In genomic region chr9:123796174-123796573, GRCm38 (mm10) we compare ENCODE assay signal across 9 mouse cellular contexts. TPM values are rescaled to one million over a fixed set of nuclear protein-coding genes. Genes with fewer than 3 reads are reported as not detected.
A peak's percentile ranks its signal among the peaks of the same experiment; 100 is the strongest.
DNase-seq lines count a peak whose midpoint lies in the region; ATAC-seq and TF ChIP-seq lines count a peak whose summit lies in the region.
"Had no signal": no experiment of that assay in that cellular context is flagged by ENCODE, and none has a peak within 500 bp of the region (broad histone marks: within the 10 kb centered on the region; RNA-seq: fewer than 3 reads in every experiment).

No protein-coding gene starts in this region.

- no peaks in the 10 kb centered on the region for H3K4me1 ChIP-seq in hindbrain, embryonic 10.5 days (replicated peaks)
- no peaks in the 10 kb centered on the region for H3K4me1 ChIP-seq in hindbrain, embryonic 13.5 days (replicated peaks)
- H3K4me1 ChIP-seq in hindbrain, postnatal 0 days (ENCODE audit: insufficient read depth, low read length): no peaks in the 10 kb centered on the region
- no peaks in the 10 kb centered on the region for H3K4me1 ChIP-seq in midbrain, embryonic 14.5 days (ENCODE audit: control insufficient read depth, insufficient read depth, low read length)
- H3K4me1 ChIP-seq in stomach, postnatal 0 days (replicated peaks; ENCODE audit: control insufficient read depth, insufficient read depth): no peaks in the 10 kb centered on the region
- H3K4me1 ChIP-seq: liver, embryonic 15.5 days had no signal

- TF ChIP-seq CTCF in Patski (IDR thresholded peaks at IDR 0.05): peak; percentile 53
- peak; percentile 80 for TF ChIP-seq CTCF in hindbrain, postnatal 0 days (IDR thresholded peaks at IDR 0.05; ENCODE audit: low read depth)
- TF ChIP-seq CTCF in stomach, postnatal 0 days (IDR thresholded peaks at IDR 0.05; ENCODE audit: low read depth): peak; percentile 88

- H3K9me3 ChIP-seq in hindbrain, embryonic 10.5 days: no peaks in the 10 kb centered on the region
- no peaks in the 10 kb centered on the region for H3K9me3 ChIP-seq in hindbrain, embryonic 13.5 days
- no peaks in the 10 kb centered on the region for H3K9me3 ChIP-seq in hindbrain, postnatal 0 days (ENCODE audit: low read length)
- H3K9me3 ChIP-seq in midbrain, embryonic 14.5 days (ENCODE audit: control insufficient read depth, low read length): no peaks in the 10 kb centered on the region
- no peaks in the 10 kb centered on the region for H3K9me3 ChIP-seq in stomach, postnatal 0 days (ENCODE audit: control insufficient read depth, low read length)
- H3K9me3 ChIP-seq: liver, embryonic 15.5 days had no signal

- no peak overlapping the region for H3K27ac ChIP-seq in hindbrain, embryonic 10.5 days
- H3K27ac ChIP-seq in hindbrain, embryonic 13.5 days: no peak overlapping the region
- no peak overlapping the region for H3K27ac ChIP-seq in hindbrain, postnatal 0 days
- H3K27ac ChIP-seq in midbrain, embryonic 14.5 days (replicated peaks; ENCODE audit: low read depth, low read length): no peak overlapping the region
- no peak overlapping the region for H3K27ac ChIP-seq in stomach, postnatal 0 days (replicated peaks)
- H3K27ac ChIP-seq: liver, embryonic 15.5 days had no signal

- POLR2A ChIA-PET in Patski (lab: Charles Lee): interaction anchor here (1.3 kb wide), 1 partner anchor 19 kb away, joined by 3 read pairs; no protein-coding TSS in a partner anchor

- CTCF ChIA-PET in Patski (lab: Charles Lee): interaction anchor here (0.6 to 1.6 kb wide), 3 partner anchors 13 to 171 kb away, joined by 3 read pairs; no protein-coding TSS in a partner anchor

- TF ChIP-seq EP300 in stomach, postnatal 0 days (optimal IDR thresholded peaks at IDR 0.05): no peak

- H3K4me3 ChIP-seq in hindbrain, embryonic 10.5 days: no peak overlapping the region
- no peak overlapping the region for H3K4me3 ChIP-seq in hindbrain, embryonic 13.5 days
- H3K4me3 ChIP-seq in hindbrain, postnatal 0 days (ENCODE audit: low read length): no peak overlapping the region
- H3K4me3 ChIP-seq in midbrain, embryonic 14.5 days (replicated peaks; ENCODE audit: low read depth, low read length): no peak overlapping the region
- no peak overlapping the region for H3K4me3 ChIP-seq in stomach, postnatal 0 days (ENCODE audit: low read depth, low read length)
- H3K4me3 ChIP-seq: liver, embryonic 15.5 days had no signal

- intact Hi-C loops in left cerebral cortex, postnatal 10 days (cut with DNase I): loop anchor here (5.0 kb wide), 2 partner anchors 79 to 159 kb away; partner anchors contain the start of gene Lztfl1

- in situ Hi-C loops in Patski (cut with MboI; ENCODE audit: low pct_unique_long_range_greater_than_20kb): no loop called here

- peak; percentile 37 for DNase-seq in hindbrain, embryonic 10.5 days (ENCODE audit: low spot score)
- DNase-seq in Patski (ENCODE audit: low read depth, low spot score): no peak
- peak; percentile 8 for DNase-seq in embryo, embryonic 11.5 days (ENCODE audit: low read depth, low spot score)
- DNase-seq in hindbrain, postnatal 0 days (ENCODE audit: low spot score): peak; percentile 71
- DNase-seq in left cerebral cortex, postnatal 10 days (ENCODE audit: extremely low spot score in 1 of 2, low spot score in 2 of 2): peak; percentile 16 to 39
- peak; percentile 70 for DNase-seq in midbrain, embryonic 14.5 days
- DNase-seq in stomach, postnatal 0 days (ENCODE audit: low spot score): peak; percentile 50

- H3K27me3 ChIP-seq in hindbrain, embryonic 10.5 days (ENCODE audit: insufficient read depth, poor library complexity, severe bottlenecking): no peaks in the 10 kb centered on the region
- no peaks in the 10 kb centered on the region for H3K27me3 ChIP-seq in hindbrain, embryonic 13.5 days
- H3K27me3 ChIP-seq in Patski: no peaks in the 10 kb centered on the region
- H3K27me3 ChIP-seq in hindbrain, postnatal 0 days (ENCODE audit: insufficient read depth, low read length): no peaks in the 10 kb centered on the region
- no peaks in the 10 kb centered on the region for H3K27me3 ChIP-seq in midbrain, embryonic 14.5 days (ENCODE audit: control insufficient read depth, insufficient read depth, low read length)
- no peaks in the 10 kb centered on the region for H3K27me3 ChIP-seq in stomach, postnatal 0 days (ENCODE audit: control insufficient read depth, insufficient read depth, low read length)
- H3K27me3 ChIP-seq: liver, embryonic 15.5 days had no signal

- no peak overlapping the region for H3K9ac ChIP-seq in hindbrain, embryonic 13.5 days
- H3K9ac ChIP-seq in hindbrain, postnatal 0 days (replicated peaks; ENCODE audit: low read length): no peak overlapping the region
- H3K9ac ChIP-seq in midbrain, embryonic 14.5 days (replicated peaks; ENCODE audit: low read length): no peak overlapping the region
- H3K9ac ChIP-seq in stomach, postnatal 0 days (ENCODE audit: low read length): no peak overlapping the region
- H3K9ac ChIP-seq: liver, embryonic 15.5 days had no signal

- no peak overlapping the region for H3K4me2 ChIP-seq in hindbrain, embryonic 13.5 days
- no peak overlapping the region for H3K4me2 ChIP-seq in hindbrain, postnatal 0 days (ENCODE audit: low read depth, low read length)
- no peak overlapping the region for H3K4me2 ChIP-seq in midbrain, embryonic 14.5 days (ENCODE audit: low read length)
- H3K4me2 ChIP-seq in stomach, postnatal 0 days (replicated peaks; ENCODE audit: low read depth): no peak overlapping the region
- H3K4me2 ChIP-seq: liver, embryonic 15.5 days had no signal

- ATAC-seq in hindbrain, embryonic 13.5 days (ENCODE audit: low FRiP score): no peak
- no peak for ATAC-seq in Patski
- peak; percentile 71 for ATAC-seq in hindbrain, postnatal 0 days
- no peak; the same call in 1 of the 2 replicates for ATAC-seq in midbrain, embryonic 14.5 days (ENCODE audit: low FRiP score, low TSS enrichment)
- ATAC-seq in stomach, postnatal 0 days (ENCODE audit: low FRiP score, low TSS enrichment): peak; percentile 65; the same call in 1 of the 2 replicates

- WGBS in hindbrain, embryonic 10.5 days: 69% methylated on average over 3 of the region's 3 CpGs
- WGBS in hindbrain, embryonic 13.5 days: 76% methylated on average over 3 of the region's 3 CpGs
- 69% methylated on average over 3 of the region's 3 CpGs for WGBS in hindbrain, postnatal 0 days
- 80% methylated on average over 3 of the region's 3 CpGs for WGBS in midbrain, embryonic 14.5 days
- 47% methylated on average over 3 of the region's 3 CpGs for WGBS in stomach, postnatal 0 days

- H3K36me3 ChIP-seq in hindbrain, embryonic 10.5 days: peaks cover 67% of the 10 kb centered on the region
- peaks cover 59% of the 10 kb centered on the region for H3K36me3 ChIP-seq in hindbrain, embryonic 13.5 days
- peaks cover 28% of the 10 kb centered on the region for H3K36me3 ChIP-seq in hindbrain, postnatal 0 days (ENCODE audit: insufficient read depth, low read length)
- H3K36me3 ChIP-seq in midbrain, embryonic 14.5 days (ENCODE audit: control insufficient read depth, insufficient read depth, low read length): peaks cover 40% of the 10 kb centered on the region
- peaks cover 39% of the 10 kb centered on the region for H3K36me3 ChIP-seq in stomach, postnatal 0 days (ENCODE audit: control insufficient read depth, insufficient read depth, low read length)

RNA-seq across cellular contexts. Expression of gene Cxcr6, which starts 10.1 kb away (rescaled TPM):
- polyA plus RNA-seq in hindbrain, embryonic 10.5 days (2016; fragmentation: Nextera tagmentation; extraction: Ambion mirVana): 0.09 TPM in 1 of 2 replicates, not detected in the other
- polyA plus RNA-seq in hindbrain, embryonic 13.5 days (2015; fragmentation: Nextera tagmentation; extraction: Ambion mirVana): 0.12 TPM in 1 of 2 replicates, not detected in the other
- 0.06 TPM for polyA plus RNA-seq in Patski (2021)
- total RNA-seq in hindbrain, postnatal 0 days (2014; rRNA removed): not detected in 2 replicates
- polyA plus RNA-seq in hindbrain, postnatal 0 days (2015; fragmentation: Nextera tagmentation; extraction: Ambion mirVana): 0.18 TPM in 1 of 2 replicates, not detected in the other
- total RNA-seq in left cerebral cortex, postnatal 10 days (2021): not detected
- polyA plus RNA-seq in midbrain, embryonic 14.5 days (2014; fragmentation: Nextera tagmentation; extraction: Ambion mirVana): 0.11 TPM in 2 replicates
- 0.41 and 0.44 TPM in 2 replicates for polyA plus RNA-seq in stomach, postnatal 0 days (2015; fragmentation: Nextera tagmentation; extraction: Ambion mirVana)

RNA-seq across cellular contexts. Expression of gene Fyco1, which starts 55.5 kb away (rescaled TPM):
- polyA plus RNA-seq in hindbrain, embryonic 10.5 days (2016; fragmentation: Nextera tagmentation; extraction: Ambion mirVana): 8.5 and 9.4 TPM in 2 replicates
- polyA plus RNA-seq in hindbrain, embryonic 13.5 days (2015; fragmentation: Nextera tagmentation; extraction: Ambion mirVana): 11.7 and 12.0 TPM in 2 replicates
- 22.6 TPM for polyA plus RNA-seq in Patski (2021)
- total RNA-seq in hindbrain, postnatal 0 days (2014; rRNA removed): 10.1 and 11.9 TPM in 2 replicates
- polyA plus RNA-seq in hindbrain, postnatal 0 days (2015; fragmentation: Nextera tagmentation; extraction: Ambion mirVana): 8.2 and 8.6 TPM in 2 replicates
- 10 to 100 TPM; 20.5 to 21.1 TPM for total RNA-seq in left cerebral cortex, postnatal 10 days (2021)
- 9.7 and 10.2 TPM in 2 replicates for polyA plus RNA-seq in midbrain, embryonic 14.5 days (2014; fragmentation: Nextera tagmentation; extraction: Ambion mirVana)
- 6.8 and 6.9 TPM in 2 replicates for polyA plus RNA-seq in stomach, postnatal 0 days (2015; fragmentation: Nextera tagmentation; extraction: Ambion mirVana)

Comparison
In these comparisons a context has a peak if more than half of its experiments do, and no peak if none do; other contexts are left out.
1. ATAC-seq: peak in hindbrain, postnatal 0 days (single experiment) and stomach, postnatal 0 days (single experiment); none in hindbrain, embryonic 13.5 days (single experiment), Patski (single experiment) and midbrain, embryonic 14.5 days (single experiment).
2. Peak in every context shown above with its lines, with median percentiles within 50 percentile points of each other: CTCF ChIP-seq.